Mouse (Mus musculus): ENCODE results near the gene Tcp1. TPM values are rescaled to one million over a fixed set of nuclear protein-coding genes. Genes with fewer than 3 reads are reported as not detected.
"Not testable (repeated sequence)": the region's sequence is repeated elsewhere in the genome, so short reads cannot be mapped to it uniquely, and the experiment has no call there.

Tcp1 gene
- total RNA-seq, 2 experiments from 2014 or later = 193 to 198 TPM

DNA sequence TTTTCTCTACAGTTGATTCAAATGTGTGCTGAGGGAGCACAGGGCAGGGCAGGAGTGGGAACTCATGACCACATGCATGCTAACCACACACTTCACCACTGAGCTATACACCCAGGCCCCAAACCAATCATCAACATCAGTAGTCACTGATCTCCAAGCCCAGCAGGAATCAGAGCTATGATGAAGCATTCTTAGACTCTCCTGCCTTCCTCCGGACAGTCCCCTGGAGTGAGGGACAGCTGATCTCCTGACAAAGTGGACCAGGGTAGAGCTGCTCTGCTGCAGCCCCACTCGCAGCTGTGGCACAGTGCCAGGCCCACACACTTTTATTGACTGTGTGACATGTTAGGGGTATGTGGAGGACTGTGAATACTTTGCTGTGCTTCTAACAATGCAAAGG, 43.9 kb downstream of the Tcp1 start:
- DNase-seq (ENCODE audit: low spot score in 2 of 2) = not testable (repeated sequence)

DNA sequence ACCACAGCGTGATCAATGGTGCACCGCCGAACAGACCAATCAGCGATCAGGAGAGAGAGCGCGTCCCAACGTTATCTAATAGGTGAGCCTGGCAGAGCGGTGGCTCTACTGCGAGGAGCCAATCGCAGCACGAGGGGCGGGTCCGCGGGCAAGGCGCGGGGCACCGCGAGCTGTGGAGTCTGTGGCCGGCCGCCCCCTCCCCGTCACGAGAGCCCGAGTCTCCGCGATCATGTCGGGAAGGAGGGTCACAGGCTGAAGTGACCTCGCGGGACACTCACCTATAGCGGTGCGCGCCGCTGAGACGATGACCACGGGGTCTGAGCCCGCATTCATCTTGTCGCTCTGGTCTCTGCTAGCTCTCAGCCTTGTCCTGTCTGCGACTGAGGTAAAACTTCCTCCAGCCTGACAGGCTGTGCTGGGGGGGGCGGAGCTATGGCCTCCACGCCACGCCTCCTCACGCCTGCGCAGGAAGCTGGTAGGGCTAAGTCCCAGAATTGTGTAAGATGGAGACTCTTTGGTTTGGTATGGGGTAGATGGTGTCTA, 44.9 kb downstream of the Tcp1 start, which contains the start of gene Acat2:
Gene Acat2 (minus strand): TSS at position 417 of the 543 bp plus-strand sequence.
- intact Hi-C loops (cut with DNase I) = loop anchor here (2.0 kb wide), 1 partner anchor 44 kb away; the partner anchor contains the start of gene Mrpl18

More for the DNA sequence above, 43.9 kb downstream of the Tcp1 start:
- intact Hi-C loops (cut with DNase I) = not testable (repeated sequence)

DNA sequence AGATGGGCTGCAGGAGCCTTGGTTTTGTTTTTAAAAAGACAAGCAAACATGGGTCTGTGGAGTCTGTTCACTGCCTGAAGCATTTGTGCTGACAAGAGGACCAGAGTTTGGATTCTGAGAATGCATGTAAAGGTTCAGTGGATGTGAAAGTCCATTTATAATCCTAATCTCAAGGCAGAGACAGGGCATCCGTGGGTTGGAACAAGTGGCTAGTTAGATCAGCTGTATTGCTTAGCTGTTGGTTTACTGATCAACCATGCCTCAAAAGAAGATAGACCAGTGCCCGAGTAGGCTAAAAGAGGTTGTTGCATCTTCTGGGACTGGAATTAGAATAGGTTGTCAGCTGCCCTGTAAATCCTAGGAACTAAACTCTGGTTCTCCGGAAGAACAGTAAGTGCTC, 48.0 kb downstream of the Tcp1 start:
- intact Hi-C loops (cut with DNase I) = no loop called here
- no peak for DNase-seq (ENCODE audit: low spot score in 2 of 2)

More for the DNA sequence above, 44.9 kb downstream of the Tcp1 start, which contains the start of gene Acat2:
- DNase-seq (ENCODE audit: low spot score in 2 of 2) = peak; percentile 95 to 96

DNA sequence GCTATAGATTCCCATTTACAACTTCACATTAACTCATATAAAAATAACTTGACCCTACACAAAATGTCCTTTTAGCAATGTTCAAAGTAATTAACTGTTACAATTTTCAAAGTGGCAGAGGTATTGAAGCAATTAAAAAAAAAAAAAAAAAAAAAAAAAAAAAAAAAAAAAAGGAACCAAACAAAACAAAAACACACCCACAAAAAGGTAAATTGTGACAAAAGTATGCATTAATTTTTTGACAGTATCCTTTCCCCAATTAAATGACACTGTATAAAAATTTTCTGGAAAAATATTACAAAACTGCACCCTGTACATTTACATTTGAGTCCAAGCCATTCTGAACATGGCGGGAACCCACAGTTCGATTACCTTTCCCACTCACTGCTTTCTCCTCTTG, 51.7 kb downstream of the Tcp1 start:
- no peak for DNase-seq (ENCODE audit: low spot score in 2 of 2)
- intact Hi-C loops (cut with DNase I) = no loop called here

DNA sequence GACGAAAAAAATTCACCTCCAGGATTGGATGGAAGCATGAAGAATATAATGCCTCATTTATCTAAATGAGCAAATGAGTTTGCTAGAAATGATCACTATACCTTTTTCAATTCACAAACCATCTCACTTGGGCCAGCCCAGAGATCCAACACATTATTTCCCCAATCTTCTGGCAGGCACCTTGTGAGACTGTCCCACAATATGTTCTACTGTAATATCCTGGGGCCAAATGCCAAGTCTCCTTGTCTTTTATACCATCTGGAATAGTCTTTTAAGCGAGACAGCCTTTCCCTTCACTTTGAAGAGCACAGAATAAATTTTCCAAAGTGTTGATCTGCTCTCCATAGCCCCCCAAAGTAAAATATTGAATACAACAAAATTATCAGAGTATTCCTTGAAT, 58.4 kb downstream of the Tcp1 start:
- no peak for DNase-seq (ENCODE audit: low spot score in 2 of 2)
- intact Hi-C loops (cut with DNase I) = no loop called here

Other genes with a start within 250 kb of the Tcp1 start
- 1 to 10 TPM in 1 of 2 experiments, under 1 TPM in 1; 0.72 to 1.1 TPM for gene Slc22a1, start 239.9 kb upstream of the Tcp1 start, total RNA-seq (2021)
- 10 to 100 TPM; 27.0 to 27.7 TPM for gene Igf2r, start 146.0 kb upstream of the Tcp1 start, total RNA-seq (2021)
- gene Mas1, start 47.6 kb upstream of the Tcp1 start, total RNA-seq (2021) = 10 to 100 TPM; 27.4 to 35.8 TPM
- gene Mrgprh, start 39.7 kb upstream of the Tcp1 start, total RNA-seq (2021) = under 1 TPM in 1 of 2 experiments, not detected in 1; 0.37 TPM
- gene Pnldc1, start 5.5 kb upstream of the Tcp1 start, total RNA-seq (2021) = 1 to 10 TPM; 1.4 to 1.8 TPM
- 10 to 100 TPM; 54.0 to 56.0 TPM for gene Mrpl18, start 644 bp downstream of the Tcp1 start, total RNA-seq (2021)
- gene Acat3, start 24.9 kb downstream of the Tcp1 start, total RNA-seq (2021) = 1 to 10 TPM; 3.9 to 4.3 TPM
- 10 to 100 TPM; 52.7 to 68.9 TPM for gene Acat2, start 45.0 kb downstream of the Tcp1 start, total RNA-seq (2021)
- gene Wtap, start 78.5 kb downstream of the Tcp1 start, total RNA-seq (2021) = 10 to 100 TPM; 47.6 to 51.5 TPM
- gene Sod2, start 91.1 kb downstream of the Tcp1 start, total RNA-seq (2021) = 100 to 1,000 TPM; 272 to 281 TPM
- not detected for gene Gpr31b, start 136.6 kb downstream of the Tcp1 start, total RNA-seq (2021)
- under 1 TPM; 0.20 to 0.47 TPM for gene Tcp10b, start 145.4 kb downstream of the Tcp1 start, total RNA-seq (2021)
- gene Unc93a, start 216.1 kb downstream of the Tcp1 start, total RNA-seq (2021) = under 1 TPM in 1 of 2 experiments, not detected in 1; 0.15 TPM